Comparison of ENCODE assay signal across 14 mouse cellular contexts in the genomic region with DNA sequence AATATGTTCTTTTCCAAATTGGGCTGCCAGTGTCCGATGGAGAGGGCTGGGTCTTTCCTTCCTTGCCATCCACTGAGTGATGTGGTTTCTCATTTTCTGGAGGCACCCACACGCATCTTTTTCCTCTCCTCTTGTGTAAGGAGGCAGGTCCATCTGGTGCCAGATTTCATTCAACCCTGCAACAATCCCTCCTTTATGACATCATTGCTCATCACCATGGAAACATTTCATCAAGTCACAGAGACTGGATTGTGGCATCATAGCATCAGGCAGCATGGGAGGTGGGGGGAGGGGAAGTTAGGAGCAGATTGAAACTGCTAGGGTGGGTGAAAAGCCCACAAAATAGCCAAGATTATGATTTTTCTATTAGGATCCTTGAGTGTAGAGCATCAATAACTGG. TPM values are rescaled to one million over a fixed set of nuclear protein-coding genes. Genes with fewer than 3 reads are reported as not detected.
DNase-seq lines count a peak whose midpoint lies in the region; ATAC-seq and TF ChIP-seq lines count a peak whose summit lies in the region.
"Had no signal": no experiment of that assay in that cellular context is flagged by ENCODE, and none has a peak within 500 bp of the region (broad histone marks: within the 10 kb centered on the region; RNA-seq: fewer than 3 reads in every experiment).

No protein-coding gene starts in this region.

- no peaks in the 10 kb centered on the region for H3K36me3 ChIP-seq in neural tube, embryonic 11.5 days (ENCODE audit: control insufficient read depth, insufficient read depth, low read length)
- H3K36me3 ChIP-seq in neural tube, embryonic 15.5 days: no peaks in the 10 kb centered on the region
- no peaks in the 10 kb centered on the region for H3K36me3 ChIP-seq in forebrain, embryonic 12.5 days (replicated peaks)
- H3K36me3 ChIP-seq in hindbrain, postnatal 0 days (ENCODE audit: insufficient read depth, low read length): no peaks in the 10 kb centered on the region
- H3K36me3 ChIP-seq in neural tube, embryonic 14.5 days (ENCODE audit: control insufficient read depth, insufficient read depth, low read length): no peaks in the 10 kb centered on the region
- H3K36me3 ChIP-seq: embryonic facial prominence, embryonic 15.5 days had no signal

- H3K27ac ChIP-seq in neural tube, embryonic 11.5 days (ENCODE audit: low read depth, low read length): no peak overlapping the region
- no peak overlapping the region for H3K27ac ChIP-seq in neural tube, embryonic 15.5 days (replicated peaks)
- H3K27ac ChIP-seq in forebrain, embryonic 12.5 days: no peak overlapping the region
- H3K27ac ChIP-seq in hindbrain, postnatal 0 days: no peak overlapping the region
- H3K27ac ChIP-seq in neural tube, embryonic 14.5 days (ENCODE audit: low read depth, low read length): no peak overlapping the region
- H3K27ac ChIP-seq: embryonic facial prominence, embryonic 15.5 days had no signal

- no peaks in the 10 kb centered on the region for H3K4me1 ChIP-seq in neural tube, embryonic 11.5 days (ENCODE audit: control insufficient read depth, insufficient read depth, low read length)
- peaks cover 20% of the 10 kb centered on the region for H3K4me1 ChIP-seq in neural tube, embryonic 15.5 days
- H3K4me1 ChIP-seq in forebrain, embryonic 12.5 days: peaks cover 34% of the 10 kb centered on the region
- H3K4me1 ChIP-seq in hindbrain, postnatal 0 days (ENCODE audit: insufficient read depth, low read length): peaks cover 11% of the 10 kb centered on the region
- H3K4me1 ChIP-seq in neural tube, embryonic 14.5 days (ENCODE audit: control insufficient read depth, insufficient read depth, low read length): 0 out of 2 replicates have a peak, but pooled peaks cover 3% of the 10 kb centered on the region
- H3K4me1 ChIP-seq: embryonic facial prominence, embryonic 15.5 days had no signal

- WGBS in neural tube, embryonic 11.5 days: 38% methylated on average over 2 of the region's 2 CpGs
- 24% methylated on average over 2 of the region's 2 CpGs for whole genome bisulfite sequencing in neural tube, embryonic 15.5 days
- WGBS in forebrain, embryonic 12.5 days: 10% methylated on average over 2 of the region's 2 CpGs
- 24% methylated on average over 2 of the region's 2 CpGs for WGBS in hindbrain, postnatal 0 days
- 22% methylated on average over 2 of the region's 2 CpGs for WGBS in neural tube, embryonic 14.5 days

- no peak for TF ChIP-seq CTCF in hindbrain, postnatal 0 days (IDR thresholded peaks at IDR 0.05; ENCODE audit: low read depth)

- H3K27me3 ChIP-seq in neural tube, embryonic 11.5 days (ENCODE audit: control insufficient read depth, insufficient read depth, low read length): no peaks in the 10 kb centered on the region
- no peaks in the 10 kb centered on the region for H3K27me3 ChIP-seq in neural tube, embryonic 15.5 days (replicated peaks)
- peaks cover 37% of the 10 kb centered on the region for H3K27me3 ChIP-seq in forebrain, embryonic 12.5 days
- H3K27me3 ChIP-seq in hindbrain, postnatal 0 days (ENCODE audit: insufficient read depth, low read length): 0 out of 2 replicates have a peak, but pooled peaks cover 3% of the 10 kb centered on the region
- no peaks in the 10 kb centered on the region for H3K27me3 ChIP-seq in neural tube, embryonic 14.5 days (ENCODE audit: control insufficient read depth, insufficient read depth, low read length)
- H3K27me3 ChIP-seq: embryonic facial prominence, embryonic 15.5 days had no signal

- H3K4me2 ChIP-seq in neural tube, embryonic 11.5 days (ENCODE audit: low read depth): no peak overlapping the region
- H3K4me2 ChIP-seq in neural tube, embryonic 15.5 days: no peak overlapping the region
- 0 out of 2 replicates have a peak overlapping the region, but pooled peaks have one; percentile 1 for H3K4me2 ChIP-seq in forebrain, embryonic 12.5 days
- no peak overlapping the region for H3K4me2 ChIP-seq in hindbrain, postnatal 0 days (ENCODE audit: low read depth, low read length)
- H3K4me2 ChIP-seq in neural tube, embryonic 14.5 days (ENCODE audit: low read depth, low read length): no peak overlapping the region
- H3K4me2 ChIP-seq: embryonic facial prominence, embryonic 15.5 days had no signal

- H3K9ac ChIP-seq in neural tube, embryonic 11.5 days (ENCODE audit: low read length): no peak overlapping the region
- H3K9ac ChIP-seq in neural tube, embryonic 15.5 days (replicated peaks): no peak overlapping the region
- H3K9ac ChIP-seq in forebrain, embryonic 12.5 days: no peak overlapping the region
- H3K9ac ChIP-seq in hindbrain, postnatal 0 days (replicated peaks; ENCODE audit: low read length): no peak overlapping the region
- no peak overlapping the region for H3K9ac ChIP-seq in neural tube, embryonic 14.5 days (replicated peaks; ENCODE audit: low read depth, low read length)
- H3K9ac ChIP-seq: embryonic facial prominence, embryonic 15.5 days had no signal

- ATAC-seq in neural tube, embryonic 11.5 days (ENCODE audit: insufficient read depth, low FRiP score, low TSS enrichment): peak; percentile 79
- ATAC-seq in neural tube, embryonic 15.5 days (ENCODE audit: low FRiP score): no peak
- peak; percentile 76 for ATAC-seq in forebrain, embryonic 12.5 days (ENCODE audit: low FRiP score)
- peak; percentile 41; the same call in 1 of the 2 replicates for ATAC-seq in hindbrain, postnatal 0 days
- peak; percentile 41; the same call in 1 of the 2 replicates for ATAC-seq in neural tube, embryonic 14.5 days (ENCODE audit: low read depth)
- ATAC-seq in CD4-positive, CD25-positive, alpha-beta regulatory T cell, adult 4 months: no peak
- ATAC-seq: activated CD4-positive, CD25-positive, alpha-beta regulatory T cell, adult 4 months had no signal

- DNase-seq in neural tube, embryonic 11.5 days (ENCODE audit: low spot score): peak; percentile 32
- DNase-seq in hindbrain, postnatal 0 days (ENCODE audit: low spot score): peak; percentile 59
- no peak for DNase-seq in spleen, postnatal 4 days (ENCODE audit: low spot score in 2 of 2)
- DNase-seq in natural killer cell, adult 2 months (ENCODE audit: low spot score in 2 of 2): no peak
- DNase-seq: gastrocnemius, postnatal 36 days; heart, postnatal 4 days; kidney, postnatal 10 days; thymus, postnatal 14 days had no signal

- H3K9me3 ChIP-seq in neural tube, embryonic 11.5 days (ENCODE audit: control insufficient read depth, low read length): no peaks in the 10 kb centered on the region
- no peaks in the 10 kb centered on the region for H3K9me3 ChIP-seq in neural tube, embryonic 15.5 days (replicated peaks)
- H3K9me3 ChIP-seq in forebrain, embryonic 12.5 days: no peaks in the 10 kb centered on the region
- no peaks in the 10 kb centered on the region for H3K9me3 ChIP-seq in hindbrain, postnatal 0 days (ENCODE audit: low read length)
- no peaks in the 10 kb centered on the region for H3K9me3 ChIP-seq in neural tube, embryonic 14.5 days (ENCODE audit: control insufficient read depth, low read length)
- H3K9me3 ChIP-seq: embryonic facial prominence, embryonic 15.5 days had no signal

- no peak overlapping the region for H3K4me3 ChIP-seq in neural tube, embryonic 11.5 days (ENCODE audit: low read depth, low read length)
- no peak overlapping the region for H3K4me3 ChIP-seq in neural tube, embryonic 15.5 days (replicated peaks)
- H3K4me3 ChIP-seq in forebrain, embryonic 12.5 days (replicated peaks): no peak overlapping the region
- no peak overlapping the region for H3K4me3 ChIP-seq in hindbrain, postnatal 0 days (ENCODE audit: low read length)
- no peak overlapping the region for H3K4me3 ChIP-seq in neural tube, embryonic 14.5 days (ENCODE audit: low read depth, low read length)
- H3K4me3 ChIP-seq: embryonic facial prominence, embryonic 15.5 days had no signal

RNA-seq across cellular contexts. Expression of gene Sorcs3, which starts 35.1 kb away (rescaled TPM):
- 5.1 and 5.9 TPM in 2 replicates for polyA plus RNA-seq in neural tube, embryonic 11.5 days (2014; fragmentation: Nextera tagmentation; extraction: Ambion mirVana)
- polyA plus RNA-seq in neural tube, embryonic 15.5 days (2015; fragmentation: Nextera tagmentation; extraction: Ambion mirVana): 13.6 and 17.4 TPM in 2 replicates
- 4.9 and 5.5 TPM in 2 replicates for polyA plus RNA-seq in forebrain, embryonic 12.5 days (2016; fragmentation: Nextera tagmentation; extraction: Ambion mirVana)
- 19.7 and 20.7 TPM in 2 replicates for total RNA-seq in hindbrain, postnatal 0 days (2014; rRNA removed)
- 11.5 and 12.2 TPM in 2 replicates for polyA plus RNA-seq in hindbrain, postnatal 0 days (2015; fragmentation: Nextera tagmentation; extraction: Ambion mirVana)
- polyA plus RNA-seq in neural tube, embryonic 14.5 days (2014; fragmentation: Nextera tagmentation; extraction: Ambion mirVana): 18.2 and 18.3 TPM in 2 replicates
- polyA plus RNA-seq in CD4-positive, CD25-positive, alpha-beta regulatory T cell, adult 4 months (2017; shearing (Covaris generic)): not detected
- total RNA-seq: gastrocnemius, postnatal 36 days had no signal
- polyA plus RNA-seq: activated CD4-positive, CD25-positive, alpha-beta regulatory T cell, adult 4 months had no signal

Comparison
In these comparisons a context has a peak if more than half of its experiments do, and no peak if none do; other contexts are left out.
1. ATAC-seq: peak in neural tube, embryonic 11.5 days (single experiment), forebrain, embryonic 12.5 days (single experiment), hindbrain, postnatal 0 days (single experiment) and neural tube, embryonic 14.5 days (single experiment); none in neural tube, embryonic 15.5 days (single experiment) and CD4-positive, CD25-positive, alpha-beta regulatory T cell, adult 4 months (single experiment).
2. DNase-seq: peak in neural tube, embryonic 11.5 days (single experiment) and hindbrain, postnatal 0 days (single experiment); none in spleen, postnatal 4 days (0 of 2) and natural killer cell, adult 2 months (0 of 2).